Mouse (Mus musculus) frontal cortex, postnatal 36 days (tissue): ENCODE measurements around the gene Zc3hav1.
A peak's percentile ranks its signal among the peaks of the same experiment; 100 is the strongest.
"Not testable (repeated sequence)": the region's sequence is repeated elsewhere in the genome, so short reads cannot be mapped to it uniquely, and the experiment has no call there.

ENCODE experiments used
- DNase-seq, 2 experiments: peaks; one replicate each; pipeline ENCODE4 v3.0.0; 2022; ENCODE audit warnings: low spot score in 2 of 2

Zc3hav1 gene

DNA sequence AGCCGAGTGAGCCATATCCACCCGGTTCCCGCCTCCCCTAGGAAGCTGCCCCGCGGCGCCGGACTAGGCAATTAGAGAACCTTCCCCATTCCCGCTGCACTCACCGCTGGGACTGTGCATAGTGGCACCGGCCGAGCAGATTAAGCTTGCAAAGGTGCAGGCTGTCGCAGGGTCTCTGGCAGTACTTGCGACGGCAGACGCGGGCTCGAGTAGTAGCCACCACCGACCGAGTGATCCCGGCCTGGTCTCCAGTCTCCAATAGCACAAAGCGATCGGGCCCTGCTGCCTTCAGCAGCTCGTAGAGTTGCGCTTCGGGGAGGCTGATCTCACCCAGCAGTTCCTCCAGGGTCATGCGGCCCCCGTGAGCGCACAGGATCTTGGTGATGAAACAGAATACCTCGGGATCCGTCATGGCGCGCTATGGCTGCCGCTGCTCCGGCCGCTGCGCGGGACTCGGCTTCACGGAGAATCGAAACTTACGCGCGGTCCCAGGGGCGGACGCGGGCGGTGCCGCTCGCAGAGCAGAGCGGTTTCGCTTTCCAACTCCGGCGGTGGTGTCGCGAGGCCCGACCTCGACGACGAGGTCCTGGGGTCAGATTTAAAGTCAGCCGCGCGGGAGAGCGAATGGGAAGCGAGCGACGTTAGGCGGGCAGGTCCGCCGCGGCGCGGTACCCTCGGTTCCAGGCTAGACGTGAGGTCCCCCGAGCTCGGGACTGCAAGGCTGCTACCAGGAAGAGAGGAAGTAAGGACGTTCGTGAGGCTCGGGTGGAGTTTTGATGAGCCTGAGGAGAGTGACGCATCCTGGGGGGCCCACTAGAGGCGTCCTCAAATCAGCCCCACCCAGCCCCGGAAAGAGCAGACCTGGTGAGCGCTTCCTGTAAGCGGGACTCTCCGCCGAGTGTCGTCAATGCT is at the start of gene Zc3hav1:
TSS of gene Zc3hav1 (minus strand) at position 793 of the 912 bp plus-strand sequence.
- peak; percentile 17 to 20 for DNase-seq

DNA sequence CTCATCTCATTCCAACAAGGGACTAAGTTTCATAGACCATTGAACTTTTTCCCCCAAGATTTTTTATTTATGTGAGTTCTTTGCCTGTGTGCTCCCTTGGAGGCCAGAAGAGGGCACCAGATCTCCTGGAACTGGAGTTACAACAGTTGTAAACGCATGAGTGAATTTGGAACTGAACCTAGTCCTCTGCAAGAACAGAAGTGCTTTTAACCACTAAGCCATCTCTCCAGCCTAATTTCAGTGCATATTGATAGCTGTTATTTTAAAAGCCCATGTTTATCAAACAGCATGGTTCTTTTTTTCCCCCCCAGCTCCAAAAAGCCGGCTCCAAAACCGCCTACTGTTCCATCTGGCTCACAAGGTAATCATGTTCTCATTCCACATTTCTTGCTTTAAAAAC is 35.3 kb upstream of the Zc3hav1 start:
- DNase-seq: peak; percentile 18 to 47

DNA sequence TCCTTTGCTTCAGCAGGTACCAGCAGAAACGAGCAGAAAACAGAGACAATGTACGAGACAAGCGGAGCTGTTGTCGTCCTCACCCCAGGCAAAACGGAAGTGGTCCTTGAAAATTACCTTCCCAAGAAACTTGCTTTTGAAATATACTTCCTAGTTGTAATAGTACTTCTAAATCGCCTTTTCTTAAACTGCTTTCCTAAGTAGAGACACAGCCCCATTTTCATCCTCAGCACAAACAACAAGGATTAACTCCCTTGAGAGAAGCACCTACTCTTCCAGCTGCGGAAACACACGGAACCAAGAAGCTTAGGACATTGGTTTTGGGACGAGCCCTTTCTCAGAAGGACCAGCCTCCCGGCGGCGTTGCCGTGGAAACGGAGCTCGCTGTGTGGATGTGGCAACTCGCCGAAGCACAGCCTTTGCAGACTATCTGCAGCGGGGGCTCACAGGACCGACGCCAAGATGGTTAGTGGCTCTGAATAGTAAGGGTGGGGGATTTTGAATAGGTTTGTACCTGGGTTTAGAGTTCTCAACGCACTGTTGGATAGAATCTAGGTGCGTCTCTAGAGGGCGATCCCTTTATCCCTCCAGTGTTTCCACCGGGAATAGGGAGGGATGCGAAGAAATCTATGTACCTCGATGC is 26.8 kb upstream of the Zc3hav1 start, which contains the start of gene Ttc26:
TSS of gene Ttc26 (plus strand) at position 341 of the 643 bp plus-strand sequence.
- peak; percentile 85 to 86 for DNase-seq

DNA sequence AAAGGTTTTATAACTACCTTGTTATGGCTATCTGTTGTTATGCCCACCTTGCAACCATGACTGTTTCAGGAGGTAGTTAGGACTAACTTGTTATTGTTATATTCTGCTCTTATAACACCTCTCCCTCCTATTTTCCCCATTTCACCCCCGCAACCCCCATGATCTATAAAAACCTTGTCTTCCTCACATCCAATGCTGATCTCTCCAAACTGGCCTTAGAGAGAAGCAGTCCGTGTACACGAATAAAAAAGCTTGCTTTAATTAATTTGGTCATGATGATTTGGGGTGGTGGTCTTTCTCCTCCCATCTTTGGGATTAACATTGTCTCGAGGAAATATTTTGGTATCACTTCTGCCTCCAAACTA is 26.3 kb upstream of the Zc3hav1 start:
- DNase-seq: no peak

DNA sequence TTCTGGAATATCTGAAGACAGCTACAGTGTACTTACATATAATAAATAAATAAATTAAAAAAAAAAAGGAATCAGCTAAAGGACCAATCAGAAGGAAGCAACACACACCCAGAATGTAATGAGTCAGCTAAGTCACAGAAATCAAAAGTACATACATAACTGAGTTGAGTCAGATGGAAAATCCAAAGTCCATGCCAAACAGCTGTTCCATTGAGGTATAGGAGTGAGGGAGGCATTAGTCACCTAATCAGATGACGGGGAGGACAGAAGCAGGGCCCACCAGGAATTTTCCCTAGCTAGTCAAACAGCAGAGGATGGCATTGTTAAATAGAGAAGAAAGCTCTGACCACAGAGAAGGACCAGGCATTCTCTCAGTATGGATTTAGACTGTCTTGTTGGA is 19.9 kb upstream of the Zc3hav1 start:
- DNase-seq: no peak

DNA sequence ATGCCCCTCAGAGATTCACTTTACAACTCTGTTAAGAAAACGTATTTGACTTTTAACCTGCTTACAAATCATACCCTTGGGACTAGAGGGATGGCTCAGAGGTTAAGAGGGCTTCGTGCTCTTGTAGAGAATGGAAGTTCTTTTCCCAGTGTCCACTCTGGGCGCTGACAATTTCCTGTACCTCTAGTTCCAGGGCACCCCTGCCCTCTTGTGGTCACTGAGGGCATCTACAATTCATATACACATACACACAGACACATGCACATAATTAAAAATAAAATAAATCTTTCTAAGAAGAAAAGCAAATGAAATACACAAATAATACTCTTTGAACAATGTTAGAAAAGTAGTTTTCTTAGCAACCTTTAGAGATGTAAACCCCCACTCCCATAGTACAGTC is 15.5 kb upstream of the Zc3hav1 start:
- DNase-seq: no peak

DNA sequence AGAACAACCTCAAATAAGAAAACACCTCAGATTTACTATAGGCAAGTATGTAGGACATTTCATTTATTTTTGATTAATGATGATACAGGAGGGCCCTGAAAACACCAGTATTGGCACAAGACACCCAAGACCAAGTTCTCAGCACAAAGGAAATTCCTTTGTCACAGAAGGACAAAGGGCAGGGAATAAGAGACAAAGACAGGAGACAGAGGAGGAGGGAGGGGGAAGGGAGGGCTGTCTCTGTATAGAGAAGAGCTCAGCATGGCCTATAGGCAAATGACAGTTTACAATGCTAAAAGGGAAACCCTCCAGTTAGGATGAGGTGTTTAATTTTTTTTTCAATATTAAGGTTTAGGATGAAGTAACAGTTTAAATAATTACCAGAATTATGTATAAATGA is 9.7 kb upstream of the Zc3hav1 start:
- no peak for DNase-seq

DNA sequence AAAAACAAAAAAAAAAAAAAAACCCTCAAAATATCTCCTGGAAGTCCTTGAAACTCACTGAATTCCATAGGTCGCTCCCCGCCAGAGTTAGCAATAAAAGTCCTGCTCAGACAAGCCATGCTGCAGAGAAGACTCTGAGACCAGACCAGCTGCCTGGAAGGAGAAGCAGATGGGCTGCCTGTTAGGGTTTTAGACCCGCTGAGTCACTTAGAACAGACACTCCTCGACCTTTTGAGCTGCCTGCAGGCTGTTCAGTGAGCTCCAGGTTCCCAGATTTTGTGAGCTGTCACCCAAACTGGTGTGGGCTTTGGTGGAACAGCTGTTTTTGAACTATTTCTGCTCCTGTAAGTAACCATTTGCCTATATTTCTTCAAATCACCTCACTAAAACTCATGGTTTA is 9.0 kb upstream of the Zc3hav1 start:
- no peak for DNase-seq

DNA sequence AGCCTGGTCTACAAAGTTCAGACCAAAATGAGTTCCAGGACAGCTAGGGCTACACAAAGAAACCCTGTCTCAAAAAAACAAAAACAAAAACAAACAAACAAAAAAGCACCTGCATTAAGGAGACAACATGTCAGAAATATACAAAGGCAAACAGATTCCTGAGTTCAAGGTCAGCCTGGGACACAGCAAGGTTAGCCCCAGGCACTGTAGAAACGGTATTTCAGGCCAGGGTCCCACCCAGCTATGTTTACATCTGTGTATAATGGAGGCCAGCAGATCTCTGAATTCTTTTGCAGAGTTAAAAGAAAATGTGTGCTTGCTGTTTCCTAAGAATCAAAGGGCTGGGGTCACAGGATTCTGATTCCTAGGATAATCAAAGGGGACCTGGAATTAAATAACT is 7.5 kb upstream of the Zc3hav1 start:
- no peak for DNase-seq

DNA sequence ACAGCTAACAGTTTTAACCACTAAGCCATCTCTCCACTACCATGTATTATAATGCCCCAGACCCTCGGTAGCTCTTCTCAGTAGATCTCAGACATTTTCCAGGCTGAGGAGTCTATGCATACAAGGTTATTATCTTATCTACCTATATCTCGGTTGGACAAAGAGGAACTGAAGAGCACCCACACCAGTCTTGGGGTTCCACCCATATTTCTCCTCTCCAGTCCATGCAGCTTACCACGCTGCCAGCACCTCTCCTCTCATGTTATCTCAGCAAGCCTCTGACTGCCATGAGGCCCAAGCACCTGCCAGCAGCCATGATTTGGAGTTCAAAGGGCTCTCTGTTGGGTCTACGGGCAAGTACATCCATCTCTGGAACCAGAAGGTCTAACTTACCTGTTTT is 6.7 kb upstream of the Zc3hav1 start:
- no peak for DNase-seq

DNA sequence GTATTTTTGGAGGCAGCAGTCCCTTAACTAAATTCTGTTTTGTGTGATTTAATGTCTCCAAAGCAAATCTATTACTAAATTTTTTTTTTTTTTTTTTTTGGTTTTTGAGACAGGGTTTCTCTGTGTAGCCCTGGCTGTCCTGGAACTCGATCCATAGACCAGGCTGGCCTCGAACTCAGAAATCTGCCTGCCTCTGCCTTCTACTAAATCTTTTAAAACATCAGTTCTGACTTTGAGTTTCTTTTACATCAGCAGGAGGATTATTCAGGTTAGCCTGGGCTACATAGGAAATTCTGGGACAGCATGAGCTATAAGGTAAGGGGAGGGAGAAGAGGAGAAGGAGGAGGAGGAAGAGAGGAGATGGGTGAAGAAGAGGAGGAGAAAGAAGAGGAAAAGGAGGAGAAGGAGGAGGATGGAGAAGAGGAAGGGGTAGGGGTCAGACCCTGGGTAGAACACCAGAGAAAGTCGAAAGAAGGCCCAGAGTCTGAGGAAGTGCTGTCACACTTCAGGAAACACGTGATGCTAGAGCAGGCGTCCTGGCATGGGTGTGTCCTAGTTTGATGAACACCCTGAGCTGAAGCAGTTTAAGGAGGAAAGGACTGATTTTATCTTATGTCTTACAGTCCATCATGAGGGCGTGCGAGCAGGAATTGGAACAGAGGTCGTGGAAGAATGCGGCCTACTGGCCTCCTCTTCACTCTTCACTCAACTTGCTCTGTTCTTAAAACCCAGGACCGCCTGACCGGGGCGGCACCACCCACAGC is 5.5 kb upstream of the Zc3hav1 start:
- DNase-seq: no peak

DNA sequence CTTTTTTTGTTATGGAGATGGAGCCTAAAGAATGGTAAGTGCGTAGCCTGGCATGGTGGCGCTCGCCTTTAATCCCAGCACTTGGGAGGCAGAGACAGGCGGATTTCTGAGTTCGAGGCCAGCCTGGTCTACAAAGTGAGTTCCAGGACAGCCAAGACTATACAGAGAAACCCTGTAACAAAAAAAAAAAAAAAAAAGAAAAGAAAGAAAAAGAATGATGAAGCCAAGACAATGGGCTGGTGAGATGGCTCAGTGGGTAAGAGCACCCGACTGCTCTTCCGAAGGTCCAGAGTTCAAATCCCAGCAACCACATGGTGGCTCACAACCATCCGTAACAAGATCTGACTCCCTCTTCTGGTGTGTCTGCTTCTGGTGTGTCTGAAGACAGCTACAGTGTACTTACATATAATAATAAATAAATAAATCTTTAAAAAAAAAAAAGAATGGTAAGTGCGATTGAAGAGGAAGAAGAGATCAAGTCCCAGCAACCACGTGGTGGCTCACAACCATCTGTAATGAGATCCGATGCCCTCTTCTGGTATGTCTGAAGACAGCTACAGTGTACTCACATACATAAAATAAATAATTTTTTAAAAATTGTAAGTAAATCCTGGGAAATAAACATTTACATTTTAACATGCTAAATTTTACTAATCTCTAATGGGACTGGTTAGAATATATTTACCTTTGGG is 4.8 kb upstream of the Zc3hav1 start:
- not testable (repeated sequence) for DNase-seq

DNA sequence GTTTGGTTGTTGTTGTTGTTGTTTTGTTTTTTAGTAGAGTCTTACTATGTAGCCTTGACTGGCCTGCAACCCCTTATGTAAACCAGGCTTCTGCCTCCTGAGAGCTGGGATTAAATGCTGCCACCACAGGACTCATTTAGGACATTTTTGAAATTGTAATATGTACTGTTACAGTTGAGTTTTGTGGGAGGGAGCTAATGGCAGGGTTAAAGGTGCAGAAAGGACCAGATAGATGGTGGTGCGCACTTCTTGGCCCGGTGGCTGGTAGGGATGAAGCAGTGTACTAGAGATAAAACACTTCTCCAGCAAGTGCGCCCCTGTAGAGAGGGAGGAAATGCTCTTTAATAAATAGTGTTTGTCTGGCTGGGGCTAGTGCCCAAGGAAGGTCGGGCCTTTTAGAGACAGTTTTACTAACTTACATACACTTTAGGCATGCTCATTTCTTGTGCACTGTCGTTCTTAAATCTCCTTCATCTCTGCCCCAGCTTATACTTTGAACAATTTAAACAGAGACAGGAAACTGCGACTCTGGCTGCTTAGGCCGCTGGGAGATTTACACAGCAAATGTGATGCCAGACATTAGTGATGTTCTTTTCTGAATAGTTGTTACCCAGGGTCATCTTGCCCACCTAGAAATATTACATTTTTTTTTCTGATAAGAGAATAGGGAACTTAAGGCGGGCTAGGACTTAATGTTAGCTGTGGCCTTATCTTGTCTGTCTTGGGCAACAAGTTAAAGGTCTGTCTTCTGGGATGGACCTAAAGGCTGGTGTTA is 4.0 kb upstream of the Zc3hav1 start:
- DNase-seq: no peak

DNA sequence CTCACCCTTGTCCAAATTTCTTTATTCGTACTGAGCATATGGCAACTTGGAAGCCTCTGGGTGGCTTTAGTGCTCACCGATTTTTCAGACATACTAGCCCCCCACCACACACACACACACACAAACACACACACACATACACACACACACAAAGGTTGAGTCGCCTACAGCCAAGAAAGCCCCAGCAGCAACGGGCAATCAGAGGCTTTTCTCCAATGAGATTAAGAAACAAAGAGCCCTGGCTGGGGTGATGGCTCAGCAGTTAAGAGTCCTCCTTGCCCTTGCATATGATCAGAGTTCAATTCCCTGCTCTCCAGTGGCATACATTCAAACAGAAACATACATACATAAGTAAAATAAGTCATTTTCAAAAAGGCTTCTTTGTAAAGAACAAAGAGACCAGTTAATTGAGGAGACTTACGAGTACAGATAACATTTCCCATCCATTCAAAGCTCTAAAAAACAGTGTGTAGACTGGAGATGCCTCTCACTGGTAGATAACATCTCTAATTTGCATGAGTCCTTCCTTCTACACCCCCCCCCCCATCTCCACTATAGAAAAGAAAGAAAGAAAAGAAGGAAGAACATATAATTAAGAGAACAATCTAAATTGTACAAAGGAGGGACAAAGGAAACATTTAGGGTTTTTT is 3.3 kb upstream of the Zc3hav1 start:
- DNase-seq: no peak

DNA sequence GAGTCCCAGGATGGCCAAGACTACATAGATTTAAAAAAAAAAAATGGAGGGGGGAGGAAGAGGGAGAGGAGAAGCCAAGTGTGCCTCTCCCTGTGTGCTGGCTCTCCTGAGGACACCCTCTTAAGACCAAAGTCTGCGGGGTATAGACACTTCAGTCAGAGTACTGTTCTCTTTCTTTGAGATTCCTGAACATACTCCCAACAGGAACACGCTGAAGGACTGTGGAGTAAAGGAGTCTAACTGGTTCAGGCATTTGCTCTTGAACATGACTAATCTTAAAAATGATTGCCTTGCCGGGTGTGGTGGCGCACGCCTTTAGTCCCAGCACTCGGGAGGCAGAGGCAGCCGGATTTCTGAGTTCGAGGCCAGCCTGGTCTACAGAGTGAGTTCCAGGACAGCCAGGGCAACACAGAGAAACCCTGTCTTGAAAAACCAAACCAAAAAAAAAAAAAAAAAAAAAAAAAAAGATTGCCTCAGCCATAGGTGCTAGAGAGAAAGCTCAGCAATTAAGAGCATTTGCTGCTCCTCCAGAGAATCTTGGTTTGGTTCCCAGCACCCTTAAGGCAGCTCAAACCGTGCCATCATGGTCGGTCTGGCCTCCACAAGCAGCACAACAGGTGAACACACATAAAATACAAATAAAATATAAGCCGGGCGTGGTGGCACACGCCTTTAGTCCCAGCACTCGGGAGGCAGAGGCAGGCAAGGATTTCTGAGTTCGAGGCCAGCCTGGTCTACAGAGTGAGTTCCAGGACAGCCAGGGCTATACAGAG is 2.4 kb upstream of the Zc3hav1 start:
- not testable (repeated sequence) for DNase-seq

DNA sequence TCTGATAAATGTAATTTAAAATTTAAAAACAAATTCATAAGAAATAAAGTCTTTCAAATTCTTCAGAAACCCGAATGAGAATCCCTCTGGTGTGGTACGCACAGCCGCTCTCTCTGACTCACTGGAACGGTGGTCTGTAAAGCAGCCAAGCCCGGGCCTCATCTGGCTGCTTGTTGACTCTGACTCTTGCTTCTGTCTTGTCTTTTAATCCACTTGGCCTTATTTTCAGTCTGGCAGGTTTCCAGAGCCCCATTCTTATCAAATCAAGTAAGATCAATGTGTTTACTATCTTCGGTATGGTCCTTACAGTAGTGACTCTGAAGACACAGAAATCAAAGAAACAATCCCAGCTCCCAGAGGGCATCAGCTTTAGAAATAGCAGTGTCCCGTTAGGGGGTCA is 1.5 kb upstream of the Zc3hav1 start:
- DNase-seq: no peak

DNA sequence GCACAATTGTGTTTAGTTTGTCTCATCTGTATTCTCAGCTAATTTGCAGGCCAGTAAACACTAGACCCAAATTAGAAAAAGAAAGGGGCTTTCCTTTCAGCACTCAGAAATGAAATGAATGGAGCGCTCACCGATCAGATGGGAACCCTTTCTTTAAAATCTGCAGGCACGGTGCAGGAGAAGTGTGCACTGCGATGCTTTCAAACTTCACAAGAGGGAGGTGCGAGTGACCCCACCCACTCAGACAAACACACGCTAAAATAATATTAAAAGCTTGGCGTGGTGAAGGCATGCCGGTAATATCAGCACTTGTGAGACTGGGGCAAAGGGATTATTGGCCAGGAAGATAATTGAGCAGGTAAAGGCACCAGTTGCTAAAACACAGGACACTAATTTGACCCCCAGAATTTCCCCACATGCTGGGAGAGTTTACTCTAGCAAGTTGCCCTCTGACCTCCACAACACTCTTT is 986 bp upstream of the Zc3hav1 start:
- DNase-seq: no peak

DNA sequence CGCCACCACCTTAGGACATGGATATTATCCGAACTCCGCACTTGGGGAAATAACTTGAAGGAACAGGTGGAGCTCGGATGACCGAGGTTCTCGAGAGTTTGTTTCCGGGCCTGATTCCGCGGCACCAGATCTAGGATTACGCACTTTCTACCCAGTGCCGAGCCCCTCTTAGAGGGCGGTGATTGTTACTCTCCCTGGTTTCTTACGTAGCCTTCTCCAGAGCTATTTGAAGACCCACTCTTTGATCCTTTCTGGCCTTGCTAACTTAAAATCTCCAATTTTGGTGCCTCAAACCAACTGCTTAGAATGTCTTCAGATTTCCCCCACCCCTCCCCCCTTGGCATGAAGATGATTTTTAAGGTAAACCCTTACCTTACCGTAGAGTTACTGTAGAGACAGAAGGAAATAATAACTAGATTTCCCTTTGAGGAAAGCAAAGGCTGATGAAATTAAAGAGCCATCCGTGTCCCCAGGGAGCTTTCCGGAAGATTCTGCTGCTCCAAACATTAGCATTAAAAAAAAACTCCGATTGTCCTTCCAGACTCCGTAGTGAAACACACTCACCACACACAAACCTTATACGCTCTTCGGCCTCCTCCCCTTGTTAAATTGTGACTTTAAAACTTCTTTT is 435 bp upstream of the Zc3hav1 start:
- DNase-seq: no peak

DNA sequence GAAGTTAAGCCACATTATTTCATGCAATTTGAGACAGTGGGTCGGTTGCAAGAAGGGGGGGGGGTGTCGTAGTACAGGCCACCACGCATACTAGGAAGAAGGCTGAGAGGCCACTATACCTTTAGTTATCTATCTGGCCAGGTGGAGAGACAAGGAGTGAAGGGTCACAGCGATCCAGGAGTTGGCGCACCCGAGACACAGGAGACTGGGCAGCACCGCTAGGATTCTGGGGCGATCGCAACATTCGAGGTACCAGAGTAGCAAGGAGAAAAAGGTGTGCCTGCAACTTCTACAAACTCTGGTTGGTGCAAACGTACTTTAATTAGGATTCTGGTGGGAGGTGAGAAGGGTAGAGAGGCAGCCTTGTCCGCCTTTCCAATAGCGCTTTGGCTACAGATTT is 1.2 kb downstream of the Zc3hav1 start:
- no peak for DNase-seq
